Mouse (Mus musculus): ENCODE data around the gene Dtd1.

- peak; percentile 74 for TF ChIP-seq CTCF (IDR thresholded peaks at IDR 0.05; ENCODE audit: low read depth)
- no peak for TF ChIP-seq EP300 (optimal IDR thresholded peaks at IDR 0.05)
These were observed 125.0 kb downstream of the Dtd1 start for GRCm38 (mm10) chr2:144724679-144725078.
